Mouse (Mus musculus) midbrain, embryonic 10.5 days (tissue): ENCODE data around the gene Bcat2. TPM values are rescaled to one million over a fixed set of nuclear protein-coding genes. Genes with fewer than 3 reads are reported as not detected.

Source experiments
- DNase-seq: peaks from one replicate; pipeline ENCODE4 v3.0.0-alpha.2; 2017; ENCODE audit warnings: low spot score
- H3K27ac ChIP-seq: fragments of 300-500 bp; sonication (generic); replicated peaks from 2 replicates; pipeline ENCODE4 v1.5.1; 2016; ENCODE audit warnings: mild to moderate bottlenecking
- H3K27me3 ChIP-seq: fragments of 300-500 bp; sonication (generic); 2 replicates; pipeline ENCODE4 v1.6.1; 2016; ENCODE audit warnings: low read depth, mild to moderate bottlenecking; ENCODE audit not compliant: poor library complexity, severe bottlenecking
- H3K36me3 ChIP-seq: fragments of 300-500 bp; sonication (generic); 2 replicates; pipeline ENCODE4 v1.6.1; 2016; ENCODE audit warnings: mild to moderate bottlenecking, moderate library complexity
- H3K4me1 ChIP-seq: fragments of 300-500 bp; sonication (generic); 2 replicates; pipeline ENCODE4 v1.6.1; 2016
- H3K4me3 ChIP-seq: fragments of 300-500 bp; sonication (generic); 2 replicates; pipeline ENCODE4 v1.5.1; 2016; ENCODE audit warnings: mild to moderate bottlenecking, moderate library complexity
- H3K9me3 ChIP-seq: fragments of 300-500 bp; sonication (generic); replicated peaks from 2 replicates; pipeline ENCODE4 v1.6.1; 2016; ENCODE audit warnings: mild to moderate bottlenecking
- WGBS: fragments of 180-500 bp; shearing (Covaris S2); methylation state at CpG from one replicate; pipeline ENCODE4 v1.1.7; 2016; 5-methylcytosine and 5-hydroxymethylcytosine counted together
- polyA plus RNA-seq: library from polyadenylated mRNA; unstranded; fragments of >200 nt; fragmentation: Nextera tagmentation; extraction: Ambion mirVana; gene quantifications from 2 replicates; pipeline ENCODE4 v1.2.1, GENCODE M21; 2016

Bcat2 gene
- polyA plus RNA-seq, 1 experiment from 2014 or later: 38.2 TPM

DNA sequence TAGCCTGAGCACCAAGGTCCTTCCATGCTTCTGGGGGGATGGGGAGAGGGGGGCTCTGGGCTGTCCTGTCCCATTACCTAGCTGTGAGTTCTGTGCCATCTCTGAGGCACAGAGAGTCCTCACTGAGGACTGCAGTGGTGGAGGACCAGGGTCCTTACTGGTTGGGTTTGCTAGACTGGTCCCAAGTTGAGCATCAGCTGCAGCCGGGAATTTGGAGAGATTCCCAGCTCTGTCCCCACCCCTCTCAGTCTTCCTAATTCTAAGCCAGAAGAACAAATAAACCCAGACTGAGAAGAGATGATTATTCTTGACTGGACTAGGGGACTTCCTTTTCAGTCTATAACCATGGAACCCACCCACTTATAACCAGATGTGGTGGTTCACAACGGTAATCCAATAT is 39.3 kb upstream of the Bcat2 start:
- 84% methylated on average over 2 of the region's 2 CpGs for WGBS
- Histone ChIP-seq H3K36me3 (no peaks in the 10 kb centered on the region), H3K4me1 (peaks cover 19% of the 10 kb centered on the region), H3K4me3 (no peak overlapping the region), H3K9me3 (no peaks in the 10 kb centered on the region), H3K27ac (peak overlapping the region; percentile 28; the same call in 1 of the 2 replicates), H3K27me3 (peaks cover 6% of the 10 kb centered on the region; the same call in 1 of the 2 replicates)
- DNase-seq: no peak

DNA sequence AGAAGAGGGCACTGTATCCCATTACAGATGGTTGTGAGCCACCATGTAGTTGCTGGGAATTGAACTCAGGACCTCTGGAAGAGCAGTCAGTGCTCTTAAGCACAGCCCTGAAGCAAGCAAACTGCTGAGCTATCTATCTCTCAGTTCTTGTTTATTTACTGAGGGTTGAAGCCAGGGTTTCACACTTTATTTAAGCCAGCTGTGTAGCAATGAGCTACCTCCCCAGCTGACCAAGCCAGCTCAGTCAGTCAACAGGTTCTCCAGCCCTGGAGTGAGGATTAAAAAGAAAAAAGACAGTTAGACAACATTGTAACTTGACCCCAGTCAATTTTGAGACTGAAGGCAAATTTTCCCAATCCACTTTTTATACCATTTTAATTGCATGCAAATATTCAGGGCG is 34.3 kb upstream of the Bcat2 start:
- H3K36me3 ChIP-seq: no peaks in the 10 kb centered on the region
- no peaks in the 10 kb centered on the region for H3K9me3 ChIP-seq
- DNase-seq: no peak
- no peak overlapping the region for H3K27ac ChIP-seq
- no peak overlapping the region for H3K4me3 ChIP-seq
- H3K4me1 ChIP-seq: peaks cover 10% of the 10 kb centered on the region
- 76% methylated on average over 1 of the region's 1 CpGs for WGBS
- 0 out of 2 replicates have a peak, but pooled peaks cover 2% of the 10 kb centered on the region for H3K27me3 ChIP-seq

DNA sequence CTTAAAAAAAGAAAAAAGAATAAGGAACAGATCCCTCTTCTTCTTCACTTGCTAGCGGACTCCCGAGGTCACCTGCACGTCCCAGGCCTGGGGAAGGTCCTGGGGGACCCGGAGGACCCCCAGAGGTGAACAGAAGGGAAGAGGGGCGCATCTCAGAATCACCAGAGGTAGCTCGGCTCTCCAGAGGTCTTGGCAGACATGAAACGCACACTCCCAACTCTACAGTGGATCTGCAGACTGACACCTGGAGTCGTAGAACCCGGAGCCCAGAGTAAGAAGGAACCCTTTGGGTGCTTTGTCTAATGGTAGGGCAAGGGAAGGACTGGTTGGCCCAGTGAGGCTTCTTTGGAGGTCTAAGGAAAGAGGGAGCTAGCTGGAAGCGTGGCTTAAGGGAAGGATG is 32.4 kb upstream of the Bcat2 start:
- Histone ChIP-seq H3K36me3 (no peaks in the 10 kb centered on the region), H3K4me1 (peaks cover 12% of the 10 kb centered on the region), H3K27me3 (no peaks in the 10 kb centered on the region), H3K27ac (peak overlapping the region; percentile 86), H3K4me3 (peak overlapping the region; percentile 73), H3K9me3 (no peaks in the 10 kb centered on the region)
- DNase-seq: no peak
- 78% methylated on average over 10 of the region's 10 CpGs for WGBS

- peak overlapping the region; percentile 73 for H3K4me3 ChIP-seq
- peak overlapping the region; percentile 86 for H3K27ac ChIP-seq
- peaks cover 12% of the 10 kb centered on the region for H3K4me1 ChIP-seq
- H3K9me3 ChIP-seq: no peaks in the 10 kb centered on the region
- H3K27me3 ChIP-seq: no peaks in the 10 kb centered on the region
- H3K36me3 ChIP-seq: no peaks in the 10 kb centered on the region
- WGBS: 2% methylated on average over 29 of the region's 29 CpGs
- peak; percentile 66 for DNase-seq
Measured at GRCm38 (mm10) chr7:45538163-45539041, 31.6 kb upstream of the Bcat2 start.

DNA sequence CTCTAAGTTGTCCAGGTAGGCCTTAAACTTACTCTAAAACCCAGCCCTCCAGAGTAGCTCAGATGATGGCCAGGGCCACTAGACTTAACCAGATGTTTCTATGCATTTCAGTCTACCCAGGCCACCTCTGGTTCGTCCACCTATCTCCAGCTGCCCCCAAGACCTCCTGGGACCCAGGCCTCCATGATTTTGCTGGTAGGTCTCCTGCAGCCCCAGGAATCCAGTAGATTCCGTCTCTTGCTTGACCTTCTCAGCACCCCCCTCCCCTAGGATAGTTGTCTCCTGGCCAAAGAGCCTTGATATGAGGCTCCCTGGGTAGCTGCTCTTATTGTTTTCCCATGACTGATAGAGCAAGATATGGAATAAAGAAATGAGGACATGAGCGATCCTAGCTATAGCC is 30.9 kb upstream of the Bcat2 start:
- no peaks in the 10 kb centered on the region for H3K27me3 ChIP-seq
- H3K4me3 ChIP-seq: peak overlapping the region; percentile 73
- no peaks in the 10 kb centered on the region for H3K9me3 ChIP-seq
- H3K36me3 ChIP-seq: no peaks in the 10 kb centered on the region
- DNase-seq: no peak
- H3K27ac ChIP-seq: no peak overlapping the region
- WGBS: 85% methylated on average over 3 of the region's 3 CpGs
- H3K4me1 ChIP-seq: peaks cover 12% of the 10 kb centered on the region

DNA sequence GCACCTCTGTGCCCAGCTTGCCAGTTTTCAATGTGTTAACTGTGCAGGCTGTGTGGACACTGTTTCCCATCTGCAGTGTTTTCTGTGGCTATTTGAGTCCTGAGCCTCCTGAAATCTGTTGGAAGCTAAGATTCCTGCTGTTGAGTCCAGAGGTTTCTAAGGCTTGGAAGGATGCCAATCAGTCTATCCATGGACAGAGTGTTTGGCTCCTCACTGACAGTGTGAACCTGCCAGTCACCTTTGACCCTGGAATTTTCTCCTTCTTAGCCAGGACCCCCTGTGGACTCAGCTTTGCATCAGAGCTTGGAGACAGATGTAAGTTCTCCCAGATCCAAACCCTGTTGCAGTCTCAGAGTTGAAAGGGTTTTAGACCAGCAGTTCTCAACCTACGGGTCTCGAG is 29.7 kb upstream of the Bcat2 start:
- H3K9me3 ChIP-seq: 0 out of 2 replicates have a peak, but pooled peaks cover 4% of the 10 kb centered on the region
- 69% methylated on average over 2 of the region's 2 CpGs for WGBS

DNA sequence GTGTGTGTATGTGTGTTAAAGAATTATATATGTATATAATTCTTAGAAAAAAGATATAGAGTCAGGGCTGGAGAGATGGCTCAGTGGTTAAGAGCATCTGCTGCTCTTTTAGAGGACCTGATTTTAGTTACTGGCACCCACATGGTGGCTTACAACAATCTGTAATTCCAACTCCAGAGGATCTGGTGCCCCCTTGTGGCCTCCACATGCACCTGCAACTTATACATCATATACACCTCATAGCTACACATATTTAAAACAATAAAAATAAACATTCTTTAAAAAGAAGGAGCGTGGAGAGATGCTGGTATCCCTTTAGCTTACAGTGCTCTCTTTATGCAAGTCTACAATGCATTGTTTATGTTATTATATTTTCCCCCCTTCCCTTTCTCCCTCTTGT is 25.4 kb upstream of the Bcat2 start:
- Histone ChIP-seq H3K36me3 (no peaks in the 10 kb centered on the region), H3K4me3 (no peak overlapping the region), H3K4me1 (peaks cover 4% of the 10 kb centered on the region; the same call in 1 of the 2 replicates), H3K27ac (no peak overlapping the region), H3K9me3 (0 out of 2 replicates have a peak, but pooled peaks cover 4% of the 10 kb centered on the region), H3K27me3 (no peaks in the 10 kb centered on the region)
- WGBS: 85% methylated on average over 1 of the region's 1 CpGs
- no peak for DNase-seq

More for the DNA sequence above, 29.7 kb upstream of the Bcat2 start:
- Histone ChIP-seq H3K4me1 (peaks cover 12% of the 10 kb centered on the region), H3K4me3 (no peak overlapping the region), H3K27ac (no peak overlapping the region), H3K27me3 (no peaks in the 10 kb centered on the region), H3K36me3 (no peaks in the 10 kb centered on the region)
- DNase-seq: no peak

GRCm38 (mm10) chr7:45549641-45550436 is 20.1 kb upstream of the Bcat2 start:
- Histone ChIP-seq H3K4me3 (no peak overlapping the region), H3K9me3 (no peaks in the 10 kb centered on the region), H3K4me1 (peaks cover 3% of the 10 kb centered on the region; the same call in 1 of the 2 replicates), H3K27ac (no peak overlapping the region), H3K27me3 (no peaks in the 10 kb centered on the region), H3K36me3 (no peaks in the 10 kb centered on the region)
- no peak for DNase-seq
- WGBS: 87% methylated on average over 16 of the region's 16 CpGs

GRCm38 (mm10) chr7:45550821-45551511 is 19.0 kb upstream of the Bcat2 start:
- Histone ChIP-seq H3K27me3 (no peaks in the 10 kb centered on the region), H3K4me1 (peaks cover 6% of the 10 kb centered on the region; the same call in 1 of the 2 replicates), H3K27ac (no peak overlapping the region), H3K4me3 (no peak overlapping the region), H3K36me3 (no peaks in the 10 kb centered on the region), H3K9me3 (no peaks in the 10 kb centered on the region)
- WGBS: 77% methylated on average over 11 of the region's 11 CpGs
- no peak for DNase-seq

DNA sequence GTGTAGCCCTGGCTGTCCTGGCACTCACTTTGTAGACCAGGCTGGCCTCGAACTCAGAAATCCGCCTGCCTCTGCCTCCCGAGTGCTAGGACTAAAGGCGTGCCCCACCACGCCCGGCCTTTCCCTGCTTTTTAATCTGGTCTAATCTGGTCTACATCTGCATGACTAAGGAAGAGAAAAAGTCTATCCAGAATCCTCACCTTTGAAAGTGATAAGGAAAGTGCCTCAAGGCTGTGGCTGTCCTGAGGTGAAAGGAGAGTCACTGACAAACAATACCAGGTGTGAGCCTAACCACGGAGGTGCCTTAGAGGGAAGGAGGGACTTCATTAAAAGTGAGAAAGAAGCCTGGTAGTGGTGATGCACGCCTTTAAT is 18.5 kb upstream of the Bcat2 start:
- peaks cover 7% of the 10 kb centered on the region; the same call in 1 of the 2 replicates for H3K4me1 ChIP-seq
- no peak for DNase-seq
- H3K9me3 ChIP-seq: no peaks in the 10 kb centered on the region
- no peak overlapping the region for H3K4me3 ChIP-seq
- no peaks in the 10 kb centered on the region for H3K36me3 ChIP-seq
- H3K27ac ChIP-seq: no peak overlapping the region
- no peaks in the 10 kb centered on the region for H3K27me3 ChIP-seq
- WGBS: 82% methylated on average over 8 of the region's 8 CpGs

DNA sequence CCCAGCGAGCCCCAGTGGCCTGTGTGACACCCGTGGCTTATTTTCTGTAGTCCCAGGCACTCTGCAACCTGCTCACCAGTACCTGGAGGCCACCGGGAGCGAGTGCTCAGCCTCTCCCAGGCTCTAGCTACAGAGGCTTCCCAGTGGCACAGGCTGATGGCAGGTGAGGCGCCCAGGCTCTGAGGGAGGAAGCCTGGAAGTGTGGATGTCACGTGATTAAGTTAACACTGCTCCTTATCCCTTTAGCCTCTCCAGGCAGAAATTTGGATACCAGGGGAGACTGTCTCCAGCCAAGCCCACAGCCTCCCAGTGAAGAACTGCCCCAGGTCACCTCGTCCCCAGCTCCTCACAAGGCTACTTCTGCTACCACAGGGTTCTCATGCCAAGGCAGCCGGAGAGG is 16.4 kb upstream of the Bcat2 start:
- no peak overlapping the region for H3K4me3 ChIP-seq
- DNase-seq: no peak
- no peak overlapping the region for H3K27ac ChIP-seq
- H3K36me3 ChIP-seq: no peaks in the 10 kb centered on the region
- H3K27me3 ChIP-seq: no peaks in the 10 kb centered on the region
- peaks cover 7% of the 10 kb centered on the region; the same call in 1 of the 2 replicates for H3K4me1 ChIP-seq
- no peaks in the 10 kb centered on the region for H3K9me3 ChIP-seq
- WGBS: 67% methylated on average over 8 of the region's 8 CpGs

- Histone ChIP-seq H3K27me3 (no peaks in the 10 kb centered on the region), H3K9me3 (no peaks in the 10 kb centered on the region), H3K4me3 (no peak overlapping the region), H3K36me3 (no peaks in the 10 kb centered on the region), H3K4me1 (peaks cover 7% of the 10 kb centered on the region; the same call in 1 of the 2 replicates), H3K27ac (no peak overlapping the region)
- 93% methylated on average over 2 of the region's 2 CpGs for WGBS
- no peak for DNase-seq
Measured at GRCm38 (mm10) chr7:45553990-45554389, 16.0 kb upstream of the Bcat2 start.
